Mouse (Mus musculus) spleen, postnatal 10 days (tissue): Measurements from ENCODE around the gene Wnt5a.

Experiments used
- DNase-seq, 2 experiments: peaks; one replicate each; pipeline ENCODE4 v3.0.0; 2021 to 2022; ENCODE audit warnings: low spot score in 2 of 2

Wnt5a gene

GRCm38 (mm10) chr14:28504101-28505050 lies at the start of gene Wnt5a:
Gene Wnt5a, plus strand, starts transcription at chr14:28504750.
- no peak for DNase-seq

- no peak for DNase-seq
Observed at GRCm38 (mm10) chr14:28456372-28457076, 48.0 kb upstream of the Wnt5a start.

GRCm38 (mm10) chr14:28457428-28457827 lies 47.1 kb upstream of the Wnt5a start:
- DNase-seq = no peak

GRCm38 (mm10) chr14:28467956-28468355 lies 36.6 kb upstream of the Wnt5a start:
- no peak for DNase-seq

- DNase-seq = no peak
Observed at GRCm38 (mm10) chr14:28469696-28470095, 34.9 kb upstream of the Wnt5a start.

- no peak for DNase-seq
Observed at GRCm38 (mm10) chr14:28470212-28470611, 34.3 kb upstream of the Wnt5a start.

GRCm38 (mm10) chr14:28475012-28475411 lies 29.5 kb upstream of the Wnt5a start:
- no peak for DNase-seq

- DNase-seq = no peak
Observed at GRCm38 (mm10) chr14:28475421-28475820, 29.1 kb upstream of the Wnt5a start.

- no peak for DNase-seq
Observed at GRCm38 (mm10) chr14:28476746-28477145, 27.8 kb upstream of the Wnt5a start.

- DNase-seq = no peak
Observed at GRCm38 (mm10) chr14:28480866-28481265, 23.7 kb upstream of the Wnt5a start.

GRCm38 (mm10) chr14:28493806-28494205 lies 10.7 kb upstream of the Wnt5a start:
- no peak for DNase-seq

GRCm38 (mm10) chr14:28494273-28494672 lies 10.3 kb upstream of the Wnt5a start:
- DNase-seq = no peak

- no peak for DNase-seq
Observed at GRCm38 (mm10) chr14:28501216-28501878, 3.2 kb upstream of the Wnt5a start.

- DNase-seq = no peak
Observed at GRCm38 (mm10) chr14:28503276-28503675, 1.3 kb upstream of the Wnt5a start.

GRCm38 (mm10) chr14:28505051-28505585 lies 568 bp downstream of the Wnt5a start:
- no peak for DNase-seq

- DNase-seq = no peak
Observed at GRCm38 (mm10) chr14:28505586-28506375, 1.2 kb downstream of the Wnt5a start.

GRCm38 (mm10) chr14:28506376-28506831 lies 1.9 kb downstream of the Wnt5a start:
- DNase-seq = no peak

- no peak for DNase-seq
Observed at GRCm38 (mm10) chr14:28507011-28507410, 2.5 kb downstream of the Wnt5a start.

- peak in 1 of 2 experiments; percentile 31 for DNase-seq
Observed at GRCm38 (mm10) chr14:28507471-28507870, 2.9 kb downstream of the Wnt5a start.

GRCm38 (mm10) chr14:28508288-28509258 lies 4.0 kb downstream of the Wnt5a start:
- no peak for DNase-seq
